Mouse (Mus musculus) forebrain, embryonic 11.5 days (tissue): Measurements from ENCODE around the gene Ppif. TPM values are rescaled to one million over a fixed set of nuclear protein-coding genes. Genes with fewer than 3 reads are reported as not detected.

Experiments used
- ATAC-seq: fragments of 200-750 bp; cut with Nextera tagmentation; replicated peaks from 2 replicates; pipeline ENCODE4 v1.8.0; 2017; ENCODE audit warnings: moderate TSS enrichment; ENCODE audit not compliant: low FRiP score
- DNase-seq: peaks from one replicate; pipeline ENCODE4 v3.0.0-alpha.2; 2017; ENCODE audit warnings: low spot score
- H3K27ac ChIP-seq: fragments of 300-500 bp; sonication (generic); 2 replicates; pipeline ENCODE4 v1.5.1; 2014; ENCODE audit warnings: low read depth, low read length
- H3K27me3 ChIP-seq: fragments of 300-500 bp; sonication (generic); 2 replicates; pipeline ENCODE4 v1.6.1; 2014; ENCODE audit warnings: mild to moderate bottlenecking, low read length, mixed read lengths; ENCODE audit not compliant: control insufficient read depth, insufficient read depth
- H3K36me3 ChIP-seq: fragments of 300-500 bp; sonication (generic); 2 replicates; pipeline ENCODE4 v1.6.1; 2014; ENCODE audit warnings: mild to moderate bottlenecking, low read length, moderate library complexity, mixed read lengths; ENCODE audit not compliant: control insufficient read depth, insufficient read depth
- H3K4me1 ChIP-seq: fragments of 300-500 bp; sonication (generic); replicated peaks from 2 replicates; pipeline ENCODE4 v1.6.1; 2014; ENCODE audit warnings: low read length, mixed read lengths; ENCODE audit not compliant: control insufficient read depth, insufficient read depth
- H3K4me2 ChIP-seq: fragments of 300-500 bp; sonication (generic); 2 replicates; pipeline ENCODE4 v1.6.1; 2014; ENCODE audit warnings: low read depth, mild to moderate bottlenecking, low read length, moderate library complexity, mixed read lengths; ENCODE audit not compliant: severe bottlenecking
- H3K4me3 ChIP-seq: fragments of 300-500 bp; sonication (generic); 2 replicates; pipeline ENCODE4 v1.5.1; 2014; ENCODE audit warnings: low read depth, low read length
- H3K9ac ChIP-seq: fragments of 300-500 bp; sonication (generic); 2 replicates; pipeline ENCODE4 v1.6.1; 2014; ENCODE audit warnings: low read length
- H3K9me3 ChIP-seq: fragments of 300-500 bp; sonication (generic); 2 replicates; pipeline ENCODE4 v1.6.1; 2016; ENCODE audit warnings: low read length, mixed read lengths; ENCODE audit not compliant: control insufficient read depth
- WGBS: fragments of 180-500 bp; shearing (Covaris S2); extraction: QIAGEN DNeasy Blood & Tissue Kit; methylation state at CpG from one replicate; pipeline ENCODE4 v1.1.7; 2014; 5-methylcytosine and 5-hydroxymethylcytosine counted together
- polyA plus RNA-seq: library from polyadenylated mRNA; unstranded; fragments of >200 nt; fragmentation: Nextera tagmentation; extraction: Ambion mirVana; gene quantifications from 2 replicates; pipeline ENCODE4 v1.2.1, GENCODE M21; 2014

Gene Ppif
- polyA plus RNA-seq, 1 experiment from 2014 or later, result 34.8 TPM

DNA sequence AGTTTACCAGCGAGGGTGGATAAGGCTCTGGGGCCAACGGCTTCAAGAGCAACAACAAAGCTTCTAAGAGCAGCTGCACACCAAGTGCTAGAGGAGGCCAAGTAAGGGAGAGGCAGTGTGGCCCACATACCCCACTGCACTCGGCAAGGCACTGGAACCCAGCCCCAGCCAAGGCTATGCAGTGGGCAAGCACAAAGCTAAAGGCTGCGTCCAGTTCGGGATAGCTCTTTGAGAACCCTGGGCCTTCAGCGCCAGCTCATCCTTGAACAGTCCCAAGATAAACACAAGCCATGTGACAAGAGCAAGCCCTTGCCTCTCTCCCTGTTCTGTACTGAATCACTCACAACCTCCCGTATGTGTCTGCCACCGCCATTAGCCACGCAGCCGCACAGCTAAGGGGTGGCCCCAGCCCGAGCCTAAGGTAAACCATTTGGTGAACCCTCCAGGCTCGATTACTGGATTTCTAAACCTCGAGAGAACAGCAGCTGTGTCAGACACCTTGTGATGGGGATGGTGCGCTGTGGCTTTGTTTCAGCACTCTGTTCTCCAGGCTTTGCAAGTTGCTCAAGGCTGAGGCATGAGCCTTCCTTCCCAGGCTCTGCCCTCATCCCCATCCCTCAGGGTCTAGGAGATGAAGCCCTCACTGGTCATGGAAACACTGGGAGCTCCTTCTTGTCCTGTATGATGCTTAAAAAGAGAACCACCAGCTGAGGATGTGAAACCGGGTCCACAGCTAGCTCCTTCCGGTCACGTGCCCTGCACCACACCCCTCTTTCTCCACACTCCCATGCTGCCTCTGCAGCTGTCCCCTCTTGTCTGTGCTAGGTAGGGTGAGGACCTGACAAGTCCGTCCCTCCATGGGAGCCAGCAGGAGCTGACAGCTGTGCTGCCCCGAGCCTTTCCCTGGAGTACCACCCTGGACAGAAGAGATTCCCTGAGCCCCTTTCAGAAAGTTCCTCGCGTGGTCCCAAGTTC is 53.3 kb downstream of the Ppif start:
- 87% methylated on average over 21 of the region's 21 CpGs for WGBS
- H3K27ac ChIP-seq, result no peak overlapping the region

DNA sequence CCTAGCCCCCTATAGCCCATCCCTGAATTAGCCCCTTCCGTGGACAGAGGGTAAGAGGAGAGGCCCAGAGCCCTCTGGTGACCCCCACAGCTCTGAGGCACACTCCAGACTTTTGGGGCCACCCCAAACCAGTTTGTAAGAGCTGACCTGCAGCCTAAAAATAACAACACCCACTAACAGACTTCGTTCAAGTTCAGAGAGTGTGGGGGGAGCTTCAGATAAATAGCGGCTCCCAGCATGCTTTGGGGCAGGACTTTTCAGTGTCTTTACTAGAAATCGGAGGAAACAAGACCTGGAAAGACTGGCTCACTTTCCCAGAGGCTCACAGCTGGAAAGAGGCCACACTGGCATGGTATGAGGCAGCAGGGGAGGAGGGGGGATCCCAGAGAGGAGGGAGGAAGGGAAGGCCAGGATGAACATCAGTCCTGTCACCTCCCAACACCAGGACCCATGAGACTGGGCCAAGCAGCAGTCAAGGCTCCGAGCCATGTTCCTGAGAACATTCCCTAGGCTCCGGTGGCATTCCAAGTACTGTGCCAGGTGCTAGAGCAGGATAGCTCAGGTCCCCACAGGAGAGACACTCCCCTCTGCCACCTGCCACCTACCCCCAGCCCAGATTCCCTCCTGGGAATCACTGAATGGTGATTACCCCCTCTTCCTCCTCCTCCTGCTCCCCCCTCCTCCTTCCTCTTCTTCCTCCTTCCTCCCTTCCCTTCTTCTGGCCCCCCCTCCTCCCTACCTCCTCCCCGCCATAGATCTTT is 54.2 kb downstream of the Ppif start:
- Histone ChIP-seq H3K27me3 (no peaks in the 10 kb centered on the region), H3K27ac (no peak overlapping the region), H3K9me3 (no peaks in the 10 kb centered on the region), H3K4me2 (no peak overlapping the region), H3K36me3 (no peaks in the 10 kb centered on the region), H3K9ac (no peak overlapping the region), H3K4me3 (no peak overlapping the region), H3K4me1 (no peaks in the 10 kb centered on the region)
- ATAC-seq (no peak), DNase-seq (no peak)
- 78% methylated on average over 7 of the region's 7 CpGs for WGBS

More for the DNA sequence above, 53.3 kb downstream of the Ppif start:
- H3K9ac ChIP-seq, result no peak overlapping the region
- no peak overlapping the region for H3K4me3 ChIP-seq
- no peaks in the 10 kb centered on the region for H3K36me3 ChIP-seq
- ATAC-seq (no peak), DNase-seq (no peak)
- no peak overlapping the region for H3K4me2 ChIP-seq
- no peaks in the 10 kb centered on the region for H3K27me3 ChIP-seq
- H3K9me3 ChIP-seq, result no peaks in the 10 kb centered on the region
- no peaks in the 10 kb centered on the region for H3K4me1 ChIP-seq

DNA sequence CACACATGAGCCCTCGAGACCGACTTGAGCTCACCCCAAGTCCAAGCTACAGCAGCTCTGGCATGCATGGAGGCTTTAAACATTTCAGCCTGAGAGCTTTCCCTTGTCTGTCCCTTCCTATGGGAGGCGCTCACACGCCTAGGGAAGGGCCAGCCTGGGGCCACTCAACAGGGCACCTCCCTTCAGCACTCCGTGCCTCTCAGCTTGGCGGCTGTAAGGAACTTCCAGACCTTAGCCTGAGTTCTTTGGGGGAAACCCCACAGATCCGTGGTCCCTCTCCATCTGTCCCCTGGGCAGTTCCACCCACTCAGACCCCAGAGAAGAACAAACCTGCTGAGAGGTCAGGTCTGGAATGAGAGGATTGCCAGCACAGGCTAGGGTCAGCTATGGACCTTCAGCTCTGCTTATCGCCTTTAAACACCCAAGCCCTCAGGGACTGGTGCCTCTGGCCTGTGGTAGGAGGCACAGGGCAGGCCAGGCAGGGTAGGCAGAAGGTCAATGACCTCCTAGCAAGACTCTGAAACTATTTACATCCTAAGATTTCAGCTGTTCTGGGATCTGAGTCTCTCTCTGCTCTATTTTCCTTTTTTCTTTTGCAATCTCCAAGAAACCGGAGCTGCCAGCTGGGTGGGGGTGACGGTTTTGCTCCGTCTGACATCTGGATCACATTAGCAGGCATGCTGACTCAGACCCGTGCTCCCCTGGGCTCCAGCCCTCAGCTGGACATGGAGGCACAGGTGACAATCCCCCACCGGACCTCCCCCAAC is 55.4 kb downstream of the Ppif start:
- no peak overlapping the region for H3K9ac ChIP-seq
- H3K4me3 ChIP-seq, result no peak overlapping the region
- no peaks in the 10 kb centered on the region for H3K9me3 ChIP-seq
- 50% methylated on average over 13 of the region's 13 CpGs for WGBS
- ATAC-seq (no peak), DNase-seq (no peak)
- no peaks in the 10 kb centered on the region for H3K27me3 ChIP-seq
- no peaks in the 10 kb centered on the region for H3K36me3 ChIP-seq
- H3K27ac ChIP-seq, result no peak overlapping the region
- no peaks in the 10 kb centered on the region for H3K4me1 ChIP-seq
- H3K4me2 ChIP-seq, result no peak overlapping the region

Other genes starting within 250 kb of the Ppif start
- gene Zmiz1, start 235.0 kb upstream of the Ppif start, polyA plus RNA-seq, result 70.1 and 71.2 TPM in 2 replicates
- gene Zcchc24, start 74.9 kb downstream of the Ppif start, polyA plus RNA-seq, result 12.8 and 15.2 TPM in 2 replicates
- 3.6 and 5.0 TPM in 2 replicates for gene Anxa11, start 148.0 kb downstream of the Ppif start, polyA plus RNA-seq
- gene Plac9a, start 208.9 kb downstream of the Ppif start, polyA plus RNA-seq, result not detected in 2 replicates
- 2.2 and 2.4 TPM in 2 replicates for gene Tmem254a, start 233.5 kb downstream of the Ppif start, polyA plus RNA-seq
- gene Cphx1, start 244.2 kb downstream of the Ppif start, polyA plus RNA-seq, result not detected in 2 replicates